Mouse (Mus musculus): ENCODE measurements around the gene Dnajc5g. TPM values are rescaled to one million over a fixed set of nuclear protein-coding genes. Genes with fewer than 3 reads are reported as not detected.

Dnajc5g gene
- polyA plus RNA-seq, 1 experiment from 2014 or later: not detected

DNA sequence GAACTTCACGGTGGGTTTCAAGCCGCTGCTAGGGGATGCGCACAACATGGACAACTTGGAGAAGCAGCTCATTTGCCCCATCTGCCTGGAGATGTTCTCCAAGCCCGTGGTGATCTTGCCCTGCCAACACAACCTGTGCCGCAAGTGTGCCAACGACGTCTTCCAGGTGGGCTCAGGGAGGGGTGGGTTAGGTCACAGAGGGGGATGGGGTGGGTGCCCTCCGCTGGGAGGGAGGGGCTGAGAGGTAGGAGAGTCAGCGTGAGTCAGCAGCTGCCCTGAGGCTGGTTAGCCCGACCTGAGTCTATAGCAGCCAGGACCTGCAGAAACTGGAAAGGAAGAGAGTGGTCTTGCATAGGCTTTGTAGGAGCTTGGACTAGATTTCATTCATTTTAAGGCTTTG is 10.8 kb downstream of the Dnajc5g start:
- no peaks in the 10 kb centered on the region for H3K4me1 ChIP-seq
- no peaks in the 10 kb centered on the region for H3K36me3 ChIP-seq
- no peak for ATAC-seq (ENCODE audit: insufficient number of reproducible peaks, insufficient read depth, low FRiP score, low TSS enrichment)
- no peak overlapping the region for H3K4me2 ChIP-seq (replicated peaks)
- WGBS: 25% methylated on average over 10 of the region's 10 CpGs
- H3K4me3 ChIP-seq: no peak overlapping the region
- no peaks in the 10 kb centered on the region for H3K9me3 ChIP-seq
- H3K27me3 ChIP-seq: no peaks in the 10 kb centered on the region
- H3K9ac ChIP-seq: no peak overlapping the region
- no peak overlapping the region for H3K27ac ChIP-seq

- no peak overlapping the region for H3K27ac ChIP-seq
- H3K9me3 ChIP-seq: no peaks in the 10 kb centered on the region
- no peak for ATAC-seq (ENCODE audit: insufficient number of reproducible peaks, insufficient read depth, low FRiP score, low TSS enrichment)
- H3K36me3 ChIP-seq: no peaks in the 10 kb centered on the region
- no peak overlapping the region for H3K9ac ChIP-seq
- no peak overlapping the region for H3K4me2 ChIP-seq (replicated peaks)
- no peak overlapping the region for H3K4me3 ChIP-seq
- no peaks in the 10 kb centered on the region for H3K27me3 ChIP-seq
- H3K4me1 ChIP-seq: no peaks in the 10 kb centered on the region
- WGBS: 86% methylated on average over 8 of the region's 8 CpGs
These were observed 15.0 kb downstream of the Dnajc5g start for GRCm38 (mm10) chr5:31121111-31121510.

- H3K4me1 ChIP-seq: no peaks in the 10 kb centered on the region
- no peaks in the 10 kb centered on the region for H3K27me3 ChIP-seq
- H3K27ac ChIP-seq: no peak overlapping the region
- H3K9ac ChIP-seq: no peak overlapping the region
- no peak overlapping the region for H3K4me2 ChIP-seq (replicated peaks)
- WGBS: 34% methylated on average over 2 of the region's 2 CpGs
- no peaks in the 10 kb centered on the region for H3K36me3 ChIP-seq
- no peaks in the 10 kb centered on the region for H3K9me3 ChIP-seq
- ATAC-seq (ENCODE audit: insufficient number of reproducible peaks, insufficient read depth, low FRiP score, low TSS enrichment): no peak
- H3K4me3 ChIP-seq: no peak overlapping the region
These were observed 17.4 kb downstream of the Dnajc5g start for GRCm38 (mm10) chr5:31123481-31123880.

GRCm38 (mm10) chr5:31126050-31126449 is 20.0 kb downstream of the Dnajc5g start:
- 0 out of 2 replicates have a peak, but pooled peaks cover 1% of the 10 kb centered on the region for H3K27me3 ChIP-seq
- H3K4me1 ChIP-seq: no peaks in the 10 kb centered on the region
- no peak overlapping the region for H3K27ac ChIP-seq
- H3K4me3 ChIP-seq: no peak overlapping the region
- H3K9ac ChIP-seq: no peak overlapping the region
- no peaks in the 10 kb centered on the region for H3K9me3 ChIP-seq
- no peak for ATAC-seq (ENCODE audit: insufficient number of reproducible peaks, insufficient read depth, low FRiP score, low TSS enrichment)
- no peak overlapping the region for H3K4me2 ChIP-seq (replicated peaks)
- H3K36me3 ChIP-seq: no peaks in the 10 kb centered on the region
- WGBS: 44% methylated on average over 5 of the region's 5 CpGs

DNA sequence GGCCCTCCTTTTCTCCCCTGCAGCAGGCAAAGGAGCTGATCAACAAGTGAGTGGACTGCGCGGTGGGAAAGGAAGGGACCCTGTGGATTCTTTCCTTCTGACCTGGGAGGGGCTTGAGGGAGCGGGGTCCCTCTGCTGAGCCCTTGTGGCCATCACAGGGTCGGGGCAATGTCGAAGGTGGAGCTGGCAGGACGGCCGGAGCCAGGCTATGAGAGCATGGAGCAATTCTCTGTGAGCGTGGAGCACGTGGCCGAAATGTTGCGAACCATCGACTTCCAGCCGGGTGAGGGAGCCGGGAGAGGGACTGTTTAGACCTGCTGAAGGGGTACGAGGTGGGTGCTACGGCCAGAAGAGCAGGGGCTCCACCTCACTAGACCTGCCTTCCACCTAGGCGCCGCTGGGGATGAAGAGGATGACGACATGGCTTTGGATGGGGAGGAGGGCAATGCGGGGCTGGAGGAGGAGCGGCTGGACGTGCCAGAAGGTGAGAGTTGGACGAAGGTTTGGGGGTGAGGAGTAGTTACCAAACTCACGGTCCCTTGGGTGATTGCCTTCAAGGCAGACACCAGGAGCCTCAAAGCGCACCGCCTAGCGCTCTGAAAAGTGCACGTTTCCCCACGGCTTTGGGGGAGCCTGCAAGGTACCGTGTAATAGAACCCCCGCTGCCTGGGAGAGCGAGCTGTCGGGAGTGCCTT is 30.8 kb downstream of the Dnajc5g start:
- peaks cover 16% of the 10 kb centered on the region for H3K4me1 ChIP-seq
- ATAC-seq (ENCODE audit: insufficient number of reproducible peaks, insufficient read depth, low FRiP score, low TSS enrichment): no peak
- no peak overlapping the region for H3K9ac ChIP-seq
- H3K4me3 ChIP-seq: no peak overlapping the region
- H3K36me3 ChIP-seq: peaks cover 5% of the 10 kb centered on the region
- H3K4me2 ChIP-seq (replicated peaks): peak overlapping the region; percentile 29
- H3K27me3 ChIP-seq: peaks cover 66% of the 10 kb centered on the region
- 2% methylated on average over 29 of the region's 33 CpGs for WGBS
- H3K27ac ChIP-seq: no peak overlapping the region
- H3K9me3 ChIP-seq: no peaks in the 10 kb centered on the region

DNA sequence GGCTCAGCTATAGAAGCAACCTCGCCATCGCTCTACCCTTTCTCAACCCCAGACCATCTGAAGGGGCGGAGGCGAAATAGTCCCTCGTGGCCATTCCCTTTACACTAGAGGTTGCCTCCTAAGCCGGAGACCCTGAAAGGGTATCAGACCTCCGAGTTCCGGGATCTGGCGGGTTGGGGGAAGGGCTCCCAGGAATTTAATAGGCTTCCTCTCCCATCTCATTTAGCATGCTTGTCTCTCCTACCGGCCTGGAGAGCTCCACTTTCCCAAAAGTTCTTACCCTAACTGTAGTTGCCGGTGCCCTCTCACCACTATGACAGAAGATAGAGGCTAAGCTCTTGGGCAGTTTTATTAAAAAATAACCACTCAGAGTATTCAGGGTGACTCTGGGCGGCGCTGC is 31.6 kb downstream of the Dnajc5g start:
- peaks cover 5% of the 10 kb centered on the region for H3K36me3 ChIP-seq
- peaks cover 16% of the 10 kb centered on the region for H3K4me1 ChIP-seq
- peak overlapping the region; percentile 17; the same call in 1 of the 2 replicates for H3K4me3 ChIP-seq
- WGBS: 1% methylated on average over 13 of the region's 13 CpGs
- H3K9ac ChIP-seq: no peak overlapping the region
- peaks cover 65% of the 10 kb centered on the region for H3K27me3 ChIP-seq
- no peak for ATAC-seq (ENCODE audit: insufficient number of reproducible peaks, insufficient read depth, low FRiP score, low TSS enrichment)
- peak overlapping the region; percentile 29 for H3K4me2 ChIP-seq (replicated peaks)
- H3K9me3 ChIP-seq: no peaks in the 10 kb centered on the region
- no peak overlapping the region for H3K27ac ChIP-seq

DNA sequence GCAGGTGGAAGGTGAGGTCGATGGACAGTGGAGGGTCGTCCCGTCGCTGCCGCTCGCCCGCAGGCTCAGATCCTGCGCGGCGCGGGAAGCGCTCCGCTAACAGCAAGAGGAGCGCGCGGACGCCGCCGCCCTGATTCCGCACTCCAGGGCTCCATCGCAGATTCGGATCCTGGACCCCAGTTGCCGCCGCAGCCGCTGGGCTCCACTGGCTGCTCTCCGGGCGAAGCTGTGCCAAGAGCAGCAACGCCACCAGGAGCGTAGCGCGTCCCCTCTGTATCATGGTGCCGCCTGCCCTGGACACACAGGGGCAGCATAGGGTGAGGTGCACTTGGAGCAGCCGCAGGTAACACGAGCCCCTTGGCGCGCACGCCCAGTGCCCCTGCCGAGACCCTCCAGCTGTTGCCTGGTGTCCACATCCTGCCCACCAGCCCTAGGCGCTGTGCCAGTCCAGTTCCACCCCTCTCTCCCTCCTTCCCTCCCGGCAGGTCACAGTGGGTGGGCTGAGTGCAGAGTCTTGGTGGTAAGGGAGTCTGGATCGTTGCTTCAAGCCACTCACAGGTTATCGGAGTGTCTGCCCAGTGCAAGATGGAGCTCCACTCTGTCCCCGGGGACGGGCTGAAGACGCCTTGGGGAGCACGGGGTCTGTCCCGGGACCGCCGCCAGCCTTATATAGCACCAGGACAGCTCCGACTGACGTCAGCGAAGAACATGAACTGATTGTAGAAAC is 32.3 kb downstream of the Dnajc5g start, which contains the start of gene Ucn:
TSS of gene Ucn (minus strand) at position 589 of the 727 bp plus-strand sequence.
- Histone ChIP-seq H3K27ac (no peak within 1 kb of the TSS), H3K36me3 (peaks cover 7% of the 10 kb centered on the region), H3K4me3 (peak within 1 kb of the TSS; percentile 17), H3K27me3 (peaks cover 65% of the 10 kb centered on the region), H3K9me3 (no peaks in the 10 kb centered on the region), H3K4me1 (peaks cover 16% of the 10 kb centered on the region), H3K4me2 (replicated peaks) (peak within 1 kb of the TSS; percentile 29), H3K9ac (no peak within 1 kb of the TSS)
- no peak for ATAC-seq (ENCODE audit: insufficient number of reproducible peaks, insufficient read depth, low FRiP score, low TSS enrichment)
- 2% methylated on average over 52 of the region's 52 CpGs for WGBS

GRCm38 (mm10) chr5:31138968-31139425 is 32.9 kb downstream of the Dnajc5g start:
- peaks cover 62% of the 10 kb centered on the region for H3K27me3 ChIP-seq
- ATAC-seq (ENCODE audit: insufficient number of reproducible peaks, insufficient read depth, low FRiP score, low TSS enrichment): no peak
- H3K4me1 ChIP-seq: peaks cover 16% of the 10 kb centered on the region
- H3K4me3 ChIP-seq: peak overlapping the region; percentile 17; the same call in 1 of the 2 replicates
- 10% methylated on average over 9 of the region's 9 CpGs for WGBS
- H3K4me2 ChIP-seq (replicated peaks): peak overlapping the region; percentile 29; the same call in 1 of the 2 replicates
- H3K9me3 ChIP-seq: no peaks in the 10 kb centered on the region
- H3K36me3 ChIP-seq: peaks cover 10% of the 10 kb centered on the region
- no peak overlapping the region for H3K9ac ChIP-seq
- no peak overlapping the region for H3K27ac ChIP-seq

DNA sequence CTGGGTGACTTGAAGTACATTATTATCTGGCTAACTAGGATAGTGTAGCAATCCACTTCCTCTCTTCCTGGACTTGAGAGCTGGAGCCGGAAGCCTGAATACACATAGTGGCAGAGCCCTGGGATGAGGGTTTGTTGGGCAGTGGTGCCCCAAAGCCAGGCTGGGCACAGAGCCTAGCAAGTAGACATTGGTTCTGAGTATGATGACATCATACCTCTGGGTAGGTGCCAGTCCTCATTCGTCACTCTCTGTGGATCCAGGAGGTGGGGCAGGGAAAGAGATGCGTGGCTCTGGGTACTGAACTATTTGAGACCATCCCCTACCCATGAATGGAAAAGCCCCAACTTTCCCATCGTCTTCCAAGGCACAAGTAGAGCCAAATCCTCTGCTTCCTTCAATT is 43.7 kb downstream of the Dnajc5g start:
- 89% methylated on average over 4 of the region's 4 CpGs for WGBS
- peaks cover 38% of the 10 kb centered on the region; the same call in 1 of the 2 replicates for H3K36me3 ChIP-seq
- ATAC-seq (ENCODE audit: insufficient number of reproducible peaks, insufficient read depth, low FRiP score, low TSS enrichment): no peak
- H3K9me3 ChIP-seq: no peaks in the 10 kb centered on the region
- H3K4me1 ChIP-seq: peaks cover 9% of the 10 kb centered on the region
- H3K27me3 ChIP-seq: no peaks in the 10 kb centered on the region
- H3K4me3 ChIP-seq: no peak overlapping the region
- H3K9ac ChIP-seq: no peak overlapping the region
- H3K27ac ChIP-seq: no peak overlapping the region
- H3K4me2 ChIP-seq (replicated peaks): no peak overlapping the region

GRCm38 (mm10) chr5:31151746-31152145 is 45.7 kb downstream of the Dnajc5g start:
- Histone ChIP-seq H3K4me3 (no peak overlapping the region), H3K27me3 (no peaks in the 10 kb centered on the region), H3K36me3 (peaks cover 34% of the 10 kb centered on the region), H3K27ac (no peak overlapping the region), H3K4me1 (peaks cover 10% of the 10 kb centered on the region), H3K4me2 (replicated peaks) (no peak overlapping the region), H3K9ac (no peak overlapping the region), H3K9me3 (no peaks in the 10 kb centered on the region)
- 87% methylated on average over 3 of the region's 3 CpGs for WGBS
- no peak for ATAC-seq (ENCODE audit: insufficient number of reproducible peaks, insufficient read depth, low FRiP score, low TSS enrichment)

DNA sequence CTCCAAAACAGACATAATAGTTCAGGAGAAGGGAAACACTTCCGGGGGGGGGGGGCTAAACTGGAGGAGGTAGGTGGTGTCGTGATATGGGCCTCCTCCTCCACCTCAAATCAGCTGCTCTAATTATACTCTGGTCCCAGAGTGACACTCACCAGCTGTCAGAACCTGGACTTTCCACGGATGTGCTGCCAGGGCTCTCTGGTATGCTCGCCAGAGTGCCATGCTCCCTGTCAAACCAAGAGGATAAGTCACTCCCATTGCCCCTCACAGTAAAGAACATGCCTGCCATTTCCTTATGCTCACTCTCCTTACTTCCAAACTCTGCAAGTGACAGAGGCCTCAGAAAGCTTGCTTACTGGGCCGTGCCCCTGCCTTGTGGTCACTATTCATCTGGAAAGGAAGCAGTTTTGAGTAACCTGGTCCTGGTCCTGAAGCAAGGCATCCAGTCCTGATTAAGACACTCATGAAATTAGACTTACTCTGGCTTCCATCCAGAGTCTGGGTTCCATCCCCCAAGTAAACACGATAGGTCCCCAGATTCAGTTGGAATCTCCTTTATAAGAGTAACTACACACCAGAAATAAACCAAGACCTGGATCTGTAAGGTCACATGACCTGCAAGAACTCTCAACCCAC is 47.5 kb downstream of the Dnajc5g start:
- Histone ChIP-seq H3K36me3 (peaks cover 40% of the 10 kb centered on the region), H3K27ac (peak overlapping the region; percentile 79; the same call in 1 of the 2 replicates)
- 38% methylated on average over 6 of the region's 6 CpGs for WGBS

More for the DNA sequence above, 47.5 kb downstream of the Dnajc5g start:
- Histone ChIP-seq H3K4me1 (peaks cover 10% of the 10 kb centered on the region), H3K4me2 (replicated peaks) (peak overlapping the region; percentile 85), H3K9me3 (no peaks in the 10 kb centered on the region), H3K27me3 (no peaks in the 10 kb centered on the region), H3K9ac (peak overlapping the region; percentile 59), H3K4me3 (peak overlapping the region; percentile 54)
- ATAC-seq (ENCODE audit: insufficient number of reproducible peaks, insufficient read depth, low FRiP score, low TSS enrichment): no peak

Data from embryonic facial prominence, embryonic 12.5 days (tissue).